In the genomic region with DNA sequence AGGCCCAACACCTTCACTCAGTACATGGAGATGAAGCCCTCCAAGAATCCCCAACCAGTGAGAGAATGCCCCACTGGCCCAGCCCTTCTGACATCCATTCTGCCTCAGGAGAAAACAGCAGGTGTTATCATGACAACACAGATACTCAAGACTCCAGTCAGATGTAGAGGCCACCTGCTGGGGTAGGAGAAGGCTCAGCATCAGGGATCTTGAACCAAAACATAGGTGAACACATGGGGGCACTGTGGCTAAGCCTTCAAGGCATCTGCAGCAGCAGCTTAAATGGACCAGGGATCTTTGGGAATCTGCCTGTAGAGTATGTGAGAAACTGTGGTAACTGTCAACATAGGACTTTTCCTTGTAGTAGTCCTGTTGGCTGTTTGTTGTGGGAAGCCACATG, we compare ENCODE assay signal across 10 mouse cellular contexts. TPM values are rescaled to one million over a fixed set of nuclear protein-coding genes. Genes with fewer than 3 reads are reported as not detected.
DNase-seq lines count a peak whose midpoint lies in the region; ATAC-seq and TF ChIP-seq lines count a peak whose summit lies in the region.
"Had no signal": no experiment of that assay in that cellular context is flagged by ENCODE, and none has a peak within 500 bp of the region (broad histone marks: within the 10 kb centered on the region; RNA-seq: fewer than 3 reads in every experiment).

No protein-coding gene starts in this region.

- no peaks in the 10 kb centered on the region for H3K4me1 ChIP-seq in CH12.LX (ENCODE audit: control insufficient read depth in 1 of 2, insufficient read depth in 2 of 2)
- H3K4me1 ChIP-seq in liver, embryonic 13.5 days (replicated peaks): peaks cover 10% of the 10 kb centered on the region
- H3K4me1 ChIP-seq in forebrain, embryonic 10.5 days: no peaks in the 10 kb centered on the region
- H3K4me1 ChIP-seq: heart, embryonic 13.5 days; limb, embryonic 13.5 days had no signal

- TF ChIP-seq RAD21 in CH12.LX (IDR thresholded peaks at IDR 0.05; ENCODE audit: low read depth, low read length): peak; percentile 64

- dilution Hi-C loops in CH12.LX (cut with MboI; ENCODE audit: extremely low pct_ligation_motif_present, extremely low pct_unique_long_range_greater_than_20kb, low sequenced_read_pairs): no loop called here

- TF ChIP-seq CTCF in CH12.LX (conservative IDR thresholded peaks at IDR 0.05 in 1 of 2, IDR thresholded peaks at IDR 0.05 in 1 of 2; ENCODE audit: low read depth in 2 of 2, low read length in 2 of 2): peak in 1 of 2 experiments; percentile 70; a peak in 2 of 4 replicates

- in situ Hi-C loops in CH12.LX (cut with MboI; ENCODE audit: low pct_ligation_motif_present, low pct_unique_long_range_greater_than_20kb, low sequenced_read_pairs): no loop called here

- peaks cover 7 to 49% of the 10 kb centered on the region in 2 experiments for H3K36me3 ChIP-seq in CH12.LX (replicated peaks in 1 of 2; ENCODE audit: control insufficient read depth in 1 of 2, insufficient read depth in 1 of 2, low read length in 1 of 2)
- peaks cover 49% of the 10 kb centered on the region for H3K36me3 ChIP-seq in liver, embryonic 13.5 days
- H3K36me3 ChIP-seq in forebrain, embryonic 10.5 days (replicated peaks): peaks cover 57% of the 10 kb centered on the region

- H3K79me2 ChIP-seq in CH12.LX (replicated peaks; ENCODE audit: control insufficient read depth, extremely low read depth, insufficient read depth, poor library complexity, severe bottlenecking): no peaks in the 10 kb centered on the region

- H3K27me3 ChIP-seq in CH12.LX (replicated peaks): no peaks in the 10 kb centered on the region
- H3K27me3 ChIP-seq in liver, embryonic 13.5 days: no peaks in the 10 kb centered on the region
- H3K27me3 ChIP-seq in forebrain, embryonic 10.5 days (ENCODE audit: poor library complexity, severe bottlenecking): no peaks in the 10 kb centered on the region
- H3K27me3 ChIP-seq: heart, embryonic 13.5 days; limb, embryonic 13.5 days had no signal

- DNase-seq in heart, postnatal 4 days: peak; percentile 39
- DNase-seq in heart, adult 9 months (ENCODE audit: low spot score in 2 of 2): no peak
- DNase-seq in CH12.LX (ENCODE audit: extremely low read depth): peak; percentile 39
- DNase-seq in adrenal gland, postnatal 14 days: peak; percentile 45
- DNase-seq in liver, embryonic 13.5 days: peak; percentile 16
- no peak for DNase-seq in forebrain, embryonic 10.5 days (ENCODE audit: extremely low spot score, low spot score)
- no peak for DNase-seq in left cerebral cortex, adult 9 months (ENCODE audit: low spot score in 2 of 2)
- DNase-seq in urinary bladder, adult 2 months (ENCODE audit: low spot score): no peak

- H3K9ac ChIP-seq in CH12.LX (ENCODE audit: insufficient read depth, low read depth): no peak overlapping the region
- no peak overlapping the region for H3K9ac ChIP-seq in liver, embryonic 13.5 days
- H3K9ac ChIP-seq: heart, embryonic 13.5 days; limb, embryonic 13.5 days had no signal

- H3K4me3 ChIP-seq in CH12.LX (replicated peaks in 1 of 3; ENCODE audit: low read depth in 2 of 3, low read length in 2 of 3, poor library complexity in 1 of 3): no peak overlapping the region
- H3K4me3 ChIP-seq in liver, embryonic 13.5 days (replicated peaks): no peak overlapping the region
- no peak overlapping the region for H3K4me3 ChIP-seq in forebrain, embryonic 10.5 days
- H3K4me3 ChIP-seq: heart, embryonic 13.5 days; limb, embryonic 13.5 days had no signal

- no peak for TF ChIP-seq EP300 in CH12.LX (IDR thresholded peaks at IDR 0.05; ENCODE audit: low read length)

- no peaks in the 10 kb centered on the region for H3K9me3 ChIP-seq in CH12.LX (replicated peaks; ENCODE audit: low read length)
- no peaks in the 10 kb centered on the region for H3K9me3 ChIP-seq in liver, embryonic 13.5 days (replicated peaks)
- peaks cover 6% of the 10 kb centered on the region; the same call in 1 of the 2 replicates for H3K9me3 ChIP-seq in forebrain, embryonic 10.5 days
- H3K9me3 ChIP-seq: heart, embryonic 13.5 days; limb, embryonic 13.5 days had no signal

- H3K4me2 ChIP-seq in CH12.LX (ENCODE audit: insufficient read depth, low read depth, poor library complexity, severe bottlenecking): no peak overlapping the region
- no peak overlapping the region for H3K4me2 ChIP-seq in liver, embryonic 13.5 days
- H3K4me2 ChIP-seq: heart, embryonic 13.5 days; limb, embryonic 13.5 days had no signal

- ATAC-seq in liver, embryonic 13.5 days (ENCODE audit: low read depth): peak; percentile 58; the same call in 1 of the 2 replicates

- H3K27ac ChIP-seq in CH12.LX (ENCODE audit: insufficient read depth, low read depth): no peak overlapping the region
- H3K27ac ChIP-seq in liver, embryonic 13.5 days: no peak overlapping the region
- no peak overlapping the region for H3K27ac ChIP-seq in forebrain, embryonic 10.5 days
- H3K27ac ChIP-seq: heart, embryonic 13.5 days; limb, embryonic 13.5 days had no signal

- no peak for TF ChIP-seq POLR2A in CH12.LX (IDR thresholded peaks at IDR 0.05; ENCODE audit: low read depth, low read length)

TF ChIP-seq in CH12.LX, 34 proteins besides CTCF, POLR2A, EP300 and RAD21:
- TF ChIP-seq UBTF (IDR thresholded peaks at IDR 0.05; ENCODE audit: low read depth, low read length) (no peak), SMC3 (IDR thresholded peaks at IDR 0.05; ENCODE audit: low read depth, low read length) (peak; percentile 69)

RNA-seq across cellular contexts. Expression of a gene that starts 11.3 kb away (rescaled TPM):
- 10 to 100 TPM; 47.8 to 51.5 TPM for total RNA-seq in heart, postnatal 4 days (2021)
- total RNA-seq in CH12.LX (2012; rRNA removed): 26.1 and 29.0 TPM in 2 replicates
- 14.2 and 15.3 TPM in 2 replicates for total RNA-seq in CH12.LX (2014; rRNA removed)
- polyA plus RNA-seq in CH12.LX (2012; ENCODE audit: insufficient read length, low read depth): 31.5 and 36.2 TPM in 2 replicates
- 30.6 and 41.0 TPM in 2 replicates for total RNA-seq in adrenal gland, postnatal 14 days (2021)
- 6.8 and 7.3 TPM in 2 replicates for polyA plus RNA-seq in liver, embryonic 13.5 days (2015; fragmentation: Nextera tagmentation; extraction: Ambion mirVana)
- polyA plus RNA-seq in forebrain, embryonic 10.5 days (2016; fragmentation: Nextera tagmentation; extraction: Ambion mirVana): 26.0 and 28.0 TPM in 2 replicates
- 12.4 and 23.8 TPM in 2 replicates for polyA plus RNA-seq in urinary bladder, adult 2 months (2012; rRNA removed)

RNA-seq across cellular contexts. Expression of a gene that starts 11.5 kb away (rescaled TPM):
- total RNA-seq in heart, postnatal 4 days (2021): 10 to 100 TPM; 81.3 to 82.0 TPM
- total RNA-seq in CH12.LX (2012; rRNA removed) (25.1 and 33.7 TPM in 2 replicates), CH12.LX (2014; rRNA removed) (21.0 and 25.2 TPM in 2 replicates)
- 30.3 and 40.5 TPM in 2 replicates for polyA plus RNA-seq in CH12.LX (2012; ENCODE audit: insufficient read length, low read depth)
- 13.6 and 16.5 TPM in 2 replicates for total RNA-seq in adrenal gland, postnatal 14 days (2021)
- polyA plus RNA-seq in liver, embryonic 13.5 days (2015; fragmentation: Nextera tagmentation; extraction: Ambion mirVana): 57.4 and 61.4 TPM in 2 replicates
- polyA plus RNA-seq in forebrain, embryonic 10.5 days (2016; fragmentation: Nextera tagmentation; extraction: Ambion mirVana): 61.3 and 65.8 TPM in 2 replicates
- polyA plus RNA-seq in urinary bladder, adult 2 months (2012; rRNA removed): 7.6 and 8.4 TPM in 2 replicates

Comparison
In these comparisons a context has a peak if more than half of its experiments do, and no peak if none do; other contexts are left out.
1. DNase-seq: peak in heart, postnatal 4 days (single experiment), CH12.LX (single experiment), adrenal gland, postnatal 14 days (single experiment) and liver, embryonic 13.5 days (single experiment); none in heart, adult 9 months (0 of 2), forebrain, embryonic 10.5 days (single experiment), left cerebral cortex, adult 9 months (0 of 2) and urinary bladder, adult 2 months (single experiment).